10 mouse cellular contexts compared by ENCODE assay signal in the genomic region with DNA sequence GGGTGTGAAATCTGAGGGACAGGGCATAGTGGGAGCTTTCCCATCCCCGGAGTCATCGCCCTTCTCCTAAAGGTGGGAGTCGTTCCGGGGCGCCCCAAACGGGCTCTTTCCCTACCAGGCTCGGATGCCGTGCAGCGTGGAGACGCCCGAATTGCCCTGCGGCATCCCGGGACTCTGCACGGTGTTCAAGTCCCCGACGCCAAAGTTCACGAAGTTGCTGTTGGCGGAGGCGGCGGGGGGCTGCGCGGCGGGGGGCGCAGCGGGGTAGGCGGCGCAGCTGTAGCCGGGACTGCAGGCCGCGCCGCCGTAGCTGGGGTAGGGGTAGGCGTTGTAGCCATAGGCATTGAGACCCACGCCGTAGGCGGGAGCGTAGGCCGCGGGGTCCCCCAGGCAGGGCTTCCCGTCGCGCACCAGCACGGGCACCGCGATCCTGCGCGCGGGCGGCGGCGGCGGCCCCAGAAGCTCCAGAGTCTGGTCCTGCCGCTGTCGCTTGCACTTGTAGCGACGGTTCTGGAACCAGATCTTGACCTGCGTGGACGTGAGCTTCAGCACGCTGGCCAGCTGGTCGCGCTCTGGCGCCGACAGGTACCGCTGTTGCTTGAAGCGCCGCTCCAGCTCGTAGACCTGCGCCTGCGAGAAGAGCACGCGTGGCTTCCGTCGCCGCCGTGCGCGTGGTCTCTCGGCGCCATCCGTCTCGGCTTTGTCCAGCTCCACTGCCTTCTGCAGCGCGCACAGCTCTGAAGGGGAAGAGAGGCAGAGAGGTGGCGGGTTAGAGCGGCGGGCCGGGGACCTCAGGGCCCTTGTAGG. TPM values are rescaled to one million over a fixed set of nuclear protein-coding genes. Genes with fewer than 3 reads are reported as not detected.
DNase-seq lines count a peak whose midpoint lies in the region; ATAC-seq lines count a peak whose summit lies in the region.
"Had no signal": no experiment of that assay in that cellular context is flagged by ENCODE, and none has a peak within 500 bp of the region (broad histone marks: within the 10 kb centered on the region; RNA-seq: fewer than 3 reads in every experiment).

No protein-coding gene starts in this region.

- intact Hi-C loops in left cerebral cortex, postnatal 4 days (cut with DNase I): no loop called here
- intact Hi-C loops in left cerebral cortex, postnatal 14 days (cut with DNase I): no loop called here

- no peak for DNase-seq in liver, embryonic 11.5 days (ENCODE audit: low spot score)
- no peak for DNase-seq in liver
- DNase-seq in neural tube, embryonic 10.5 days (ENCODE audit: extremely low spot score, low spot score): peak; percentile 64
- no peak for DNase-seq in left cerebral cortex, postnatal 4 days
- DNase-seq in left cerebral cortex, postnatal 14 days (ENCODE audit: low spot score in 2 of 2): no peak
- DNase-seq in spleen, postnatal 4 days (ENCODE audit: low spot score in 2 of 2): no peak
- DNase-seq: cerebellum, postnatal 36 days had no signal

- H3K4me3 ChIP-seq in liver, embryonic 11.5 days (ENCODE audit: low read depth, low read length): peak overlapping the region; percentile 1
- H3K4me3 ChIP-seq in embryonic facial prominence, embryonic 15.5 days (replicated peaks): peak overlapping the region; percentile 31
- peak overlapping the region; percentile 26 for H3K4me3 ChIP-seq in hindbrain, embryonic 16.5 days (ENCODE audit: low read length)

- peak overlapping the region; percentile 31 for H3K4me2 ChIP-seq in liver, embryonic 11.5 days
- H3K4me2 ChIP-seq in embryonic facial prominence, embryonic 15.5 days (replicated peaks): peak overlapping the region; percentile 40
- peak overlapping the region; percentile 18 for H3K4me2 ChIP-seq in hindbrain, embryonic 16.5 days (ENCODE audit: low read length)

- no peak for ATAC-seq in liver, embryonic 11.5 days (replicated peaks; ENCODE audit: low FRiP score)
- no peak for ATAC-seq in embryonic facial prominence, embryonic 15.5 days (ENCODE audit: insufficient number of reproducible peaks, low FRiP score, low TSS enrichment, low read depth)
- no peak for ATAC-seq in hindbrain, embryonic 16.5 days

- H3K27ac ChIP-seq in liver, embryonic 11.5 days (ENCODE audit: low read depth, low read length): no peak overlapping the region
- H3K27ac ChIP-seq in embryonic facial prominence, embryonic 15.5 days (replicated peaks): no peak overlapping the region
- no peak overlapping the region for H3K27ac ChIP-seq in hindbrain, embryonic 16.5 days (ENCODE audit: low read depth, low read length)

- WGBS in liver, embryonic 11.5 days: 2% methylated on average over 87 of the region's 87 CpGs
- WGBS in embryonic facial prominence, embryonic 15.5 days: 2% methylated on average over 87 of the region's 87 CpGs
- WGBS in hindbrain, embryonic 16.5 days: under 1% methylated on average over 65 of the region's 87 CpGs

- H3K36me3 ChIP-seq in liver, embryonic 11.5 days (ENCODE audit: control insufficient read depth, insufficient read depth, low read length): no peaks in the 10 kb centered on the region
- H3K36me3 ChIP-seq in embryonic facial prominence, embryonic 15.5 days: no peaks in the 10 kb centered on the region
- no peaks in the 10 kb centered on the region for H3K36me3 ChIP-seq in hindbrain, embryonic 16.5 days (ENCODE audit: control insufficient read depth, insufficient read depth, low read length)

- peaks cover 100% of the 10 kb centered on the region for H3K27me3 ChIP-seq in liver, embryonic 11.5 days (replicated peaks; ENCODE audit: control insufficient read depth, insufficient read depth, low read length)
- peaks cover 100% of the 10 kb centered on the region for H3K27me3 ChIP-seq in embryonic facial prominence, embryonic 15.5 days
- peaks cover 76% of the 10 kb centered on the region for H3K27me3 ChIP-seq in hindbrain, embryonic 16.5 days (replicated peaks; ENCODE audit: control insufficient read depth, insufficient read depth, low read length)

- no peaks in the 10 kb centered on the region; the same call in 1 of the 2 replicates for H3K4me1 ChIP-seq in liver, embryonic 11.5 days (replicated peaks; ENCODE audit: control insufficient read depth, insufficient read depth, low read length)
- peaks cover 23% of the 10 kb centered on the region for H3K4me1 ChIP-seq in embryonic facial prominence, embryonic 15.5 days
- H3K4me1 ChIP-seq in hindbrain, embryonic 16.5 days (ENCODE audit: control insufficient read depth, insufficient read depth, low read depth, low read length): peaks cover 5% of the 10 kb centered on the region; the same call in 1 of the 2 replicates

- no peaks in the 10 kb centered on the region for H3K9me3 ChIP-seq in liver, embryonic 11.5 days (ENCODE audit: control insufficient read depth, low read length)
- no peaks in the 10 kb centered on the region for H3K9me3 ChIP-seq in embryonic facial prominence, embryonic 15.5 days (replicated peaks)
- no peaks in the 10 kb centered on the region for H3K9me3 ChIP-seq in hindbrain, embryonic 16.5 days (ENCODE audit: control insufficient read depth, low read length)

- no peak overlapping the region for H3K9ac ChIP-seq in liver, embryonic 11.5 days (ENCODE audit: low read depth, low read length)
- no peak overlapping the region for H3K9ac ChIP-seq in embryonic facial prominence, embryonic 15.5 days
- H3K9ac ChIP-seq in hindbrain, embryonic 16.5 days (ENCODE audit: low read depth, low read length): no peak overlapping the region; the same call in 1 of the 2 replicates

RNA-seq across cellular contexts. Expression of a gene that starts 5.7 kb away (rescaled TPM):
- 1.0 and 2.1 TPM in 2 replicates for polyA plus RNA-seq in liver, embryonic 11.5 days (2014; fragmentation: Nextera tagmentation; extraction: Ambion mirVana)
- 8.8 and 11.4 TPM in 2 replicates for polyA plus RNA-seq in embryonic facial prominence, embryonic 15.5 days (2015; fragmentation: Nextera tagmentation; extraction: Ambion mirVana)
- not detected in 2 replicates for polyA plus RNA-seq in hindbrain, embryonic 16.5 days (2015; fragmentation: Nextera tagmentation; extraction: Ambion mirVana)
- not detected for total RNA-seq in left cerebral cortex, postnatal 4 days (2021)
- total RNA-seq in left cerebral cortex, postnatal 14 days (2021): not detected
- total RNA-seq: MEL had no signal

RNA-seq across cellular contexts. Expression of a gene that starts 58.2 kb away (rescaled TPM):
- 44.0 TPM in 2 replicates for polyA plus RNA-seq in liver, embryonic 11.5 days (2014; fragmentation: Nextera tagmentation; extraction: Ambion mirVana)
- 47.8 and 49.6 TPM in 2 replicates for polyA plus RNA-seq in embryonic facial prominence, embryonic 15.5 days (2015; fragmentation: Nextera tagmentation; extraction: Ambion mirVana)
- polyA plus RNA-seq in hindbrain, embryonic 16.5 days (2015; fragmentation: Nextera tagmentation; extraction: Ambion mirVana): 57.7 and 63.6 TPM in 2 replicates
- total RNA-seq in left cerebral cortex, postnatal 4 days (2021): 10 to 100 TPM; 39.1 to 42.9 TPM
- 10 to 100 TPM; 30.4 to 35.1 TPM for total RNA-seq in left cerebral cortex, postnatal 14 days (2021)
